Mouse (Mus musculus) spleen, adult 2 months (tissue): ENCODE data around the gene Rnf10. TPM values are rescaled to one million over a fixed set of nuclear protein-coding genes. Genes with fewer than 3 reads are reported as not detected.

Experiments used
- DNase-seq, 2 experiments: peaks; one replicate each; pipeline versions ENCODE4 v3.0.0 to v3.0.0-alpha.2; 2012 to 2021; ENCODE audit warnings: low spot score in 2 of 2, low read depth in 1 of 2
- H3K27ac ChIP-seq: fragments of 200-500 bp; 2 replicates; pipeline ENCODE4 v1.5.1; 2012; ENCODE audit warnings: low read length, inconsistent platforms; ENCODE audit not compliant: insufficient read depth
- H3K27me3 ChIP-seq: fragments of 200-500 bp; 2 replicates; pipeline ENCODE4 v1.6.1; 2012; ENCODE audit warnings: mild to moderate bottlenecking, moderate library complexity, low read length, inconsistent platforms; ENCODE audit not compliant: control insufficient read depth, insufficient read depth
- H3K36me3 ChIP-seq: fragments of 200-500 bp; 2 replicates; pipeline ENCODE4 v1.6.1; 2012; ENCODE audit warnings: mild to moderate bottlenecking, low read length, inconsistent platforms; ENCODE audit not compliant: control insufficient read depth, insufficient read depth
- H3K4me1 ChIP-seq: fragments of 200-500 bp; 2 replicates; pipeline ENCODE4 v1.6.1; 2011; ENCODE audit warnings: inconsistent platforms; ENCODE audit not compliant: control insufficient read depth, insufficient read depth, insufficient read length
- H3K4me3 ChIP-seq: fragments of 200-500 bp; 2 replicates; pipeline ENCODE4 v1.5.1; 2011; ENCODE audit warnings: mild to moderate bottlenecking, inconsistent platforms; ENCODE audit not compliant: insufficient read depth, insufficient read length; ENCODE audit errors: extremely low read depth
- CTCF ChIP-seq: fragments of 200-500 bp; IDR thresholded peaks from 2 replicates; pipeline ENCODE4 v1.5.1; 2011; ENCODE audit warnings: mild to moderate bottlenecking, inconsistent platforms; ENCODE audit not compliant: insufficient read depth, insufficient read length, insufficient replicate concordance; ENCODE audit errors: extremely low read depth
- POLR2A ChIP-seq: fragments of 200-500 bp; IDR thresholded peaks from 2 replicates; pipeline ENCODE4 v1.6.1; 2011; ENCODE audit warnings: low read depth, low read length, inconsistent platforms
- WGBS: fragments of 180-500 bp; shearing (Covaris S2); methylation state at CpG from one replicate; pipeline ENCODE4 v1.1.7; 2018; 5-methylcytosine and 5-hydroxymethylcytosine counted together
- polyA plus RNA-seq: library from polyadenylated mRNA; depleted of rRNA; stranded (reverse); fragments of >200 nt; gene quantifications from 2 replicates; pipeline ENCODE4 v1.2.3, GENCODE M21; 2012

The Rnf10 gene
- polyA plus RNA-seq, 1 experiment = 125 TPM

GRCm38 (mm10) chr5:115278053-115278452 is 5.4 kb upstream of the Rnf10 start:
- Histone ChIP-seq H3K36me3 (no peaks in the 10 kb centered on the region), H3K4me3 (no peak overlapping the region), H3K27ac (no peak overlapping the region), H3K27me3 (no peaks in the 10 kb centered on the region), H3K4me1 (peaks cover 2% of the 10 kb centered on the region)
- WGBS = 77% methylated on average over 1 of the region's 1 CpGs
- no peak for DNase-seq
- TF ChIP-seq CTCF = no peak
- no peak for TF ChIP-seq POLR2A

GRCm38 (mm10) chr5:115275998-115276397 is 3.3 kb upstream of the Rnf10 start:
- no peak for DNase-seq

GRCm38 (mm10) chr5:115274771-115275170 is 2.1 kb upstream of the Rnf10 start:
- H3K27me3 ChIP-seq = no peaks in the 10 kb centered on the region
- no peak for TF ChIP-seq POLR2A
- TF ChIP-seq CTCF = no peak
- H3K4me3 ChIP-seq = no peak overlapping the region

More at GRCm38 (mm10) chr5:115275998-115276397, 3.3 kb upstream of the Rnf10 start:
- no peaks in the 10 kb centered on the region for H3K36me3 ChIP-seq
- H3K27ac ChIP-seq = no peak overlapping the region
- H3K4me1 ChIP-seq = peaks cover 2% of the 10 kb centered on the region
- TF ChIP-seq CTCF (peak; percentile 18; the same call in 1 of the 2 replicates), POLR2A (no peak)
- 75% methylated on average over 14 of the region's 14 CpGs for WGBS
- no peaks in the 10 kb centered on the region for H3K27me3 ChIP-seq
- no peak overlapping the region for H3K4me3 ChIP-seq

GRCm38 (mm10) chr5:115274353-115274752 is 1.7 kb upstream of the Rnf10 start:
- no peak for TF ChIP-seq POLR2A
- TF ChIP-seq CTCF = no peak
- Histone ChIP-seq H3K27me3 (no peaks in the 10 kb centered on the region), H3K4me3 (no peak overlapping the region), H3K36me3 (no peaks in the 10 kb centered on the region), H3K4me1 (peaks cover 7% of the 10 kb centered on the region), H3K27ac (no peak overlapping the region)
- 81% methylated on average over 1 of the region's 1 CpGs for WGBS
- DNase-seq = no peak

More at GRCm38 (mm10) chr5:115274771-115275170, 2.1 kb upstream of the Rnf10 start:
- DNase-seq = no peak
- no peak overlapping the region for H3K27ac ChIP-seq
- 89% methylated on average over 1 of the region's 1 CpGs for WGBS
- H3K4me1 ChIP-seq = peaks cover 7% of the 10 kb centered on the region
- no peaks in the 10 kb centered on the region for H3K36me3 ChIP-seq

GRCm38 (mm10) chr5:115273549-115274135 is 944 bp upstream of the Rnf10 start:
- H3K36me3 ChIP-seq = no peaks in the 10 kb centered on the region
- WGBS = 82% methylated on average over 6 of the region's 6 CpGs
- no peak overlapping the region for H3K27ac ChIP-seq
- no peak overlapping the region for H3K4me3 ChIP-seq
- H3K4me1 ChIP-seq = peaks cover 6% of the 10 kb centered on the region; the same call in 1 of the 2 replicates
- TF ChIP-seq POLR2A (no peak), CTCF (no peak)
- DNase-seq = no peak
- no peaks in the 10 kb centered on the region for H3K27me3 ChIP-seq

GRCm38 (mm10) chr5:115271931-115272811 is 527 bp downstream of the Rnf10 start:
- Histone ChIP-seq H3K36me3 (0 out of 2 replicates have a peak, but pooled peaks cover 2% of the 10 kb centered on the region), H3K4me1 (peaks cover 6% of the 10 kb centered on the region; the same call in 1 of the 2 replicates), H3K4me3 (peak overlapping the region; percentile 89), H3K27ac (peak overlapping the region; percentile 68), H3K27me3 (no peaks in the 10 kb centered on the region)
- WGBS = under 1% methylated on average over 76 of the region's 77 CpGs
- no peak for TF ChIP-seq POLR2A
- no peak for TF ChIP-seq CTCF
- DNase-seq = peak in 1 of 2 experiments; percentile 29
